Mouse (Mus musculus) embryo, embryonic 9.5 days (tissue): ENCODE data around the gene Dusp1.

Experiments used
- DNase-seq: peaks from one replicate; pipeline ENCODE4 v3.0.0-alpha.2; 2017; ENCODE audit errors: extremely low spot score

Gene Dusp1

GRCm38 (mm10) chr17:26502808-26503671, 58.9 kb downstream of the Dusp1 start:
- DNase-seq = peak; percentile 77

- DNase-seq = no peak
Measured at GRCm38 (mm10) chr17:26501826-26502225, 60.1 kb downstream of the Dusp1 start.

GRCm38 (mm10) chr17:26498626-26499025, 63.3 kb downstream of the Dusp1 start:
- DNase-seq = no peak

- no peak for DNase-seq
Measured at GRCm38 (mm10) chr17:26497416-26497923, 64.5 kb downstream of the Dusp1 start.

GRCm38 (mm10) chr17:26494642-26495468, 67.1 kb downstream of the Dusp1 start:
- no peak for DNase-seq

- DNase-seq = no peak
Measured at GRCm38 (mm10) chr17:26492246-26492645, 69.7 kb downstream of the Dusp1 start.

GRCm38 (mm10) chr17:26490910-26491309, 71.0 kb downstream of the Dusp1 start:
- DNase-seq = no peak

- no peak for DNase-seq
Measured at GRCm38 (mm10) chr17:26490072-26490471, 71.9 kb downstream of the Dusp1 start.

GRCm38 (mm10) chr17:26488711-26489403, 73.1 kb downstream of the Dusp1 start:
- no peak for DNase-seq

GRCm38 (mm10) chr17:26487917-26488316, 74.0 kb downstream of the Dusp1 start:
- DNase-seq = no peak

GRCm38 (mm10) chr17:26487266-26487665, 74.7 kb downstream of the Dusp1 start:
- DNase-seq = no peak

GRCm38 (mm10) chr17:26484626-26485421, 77.1 kb downstream of the Dusp1 start:
- DNase-seq = no peak

GRCm38 (mm10) chr17:26480956-26481355, 81.0 kb downstream of the Dusp1 start:
- no peak for DNase-seq

GRCm38 (mm10) chr17:26479619-26480018, 82.3 kb downstream of the Dusp1 start:
- no peak for DNase-seq

- DNase-seq = no peak
Measured at GRCm38 (mm10) chr17:26478672-26479071, 83.3 kb downstream of the Dusp1 start.

GRCm38 (mm10) chr17:26476871-26477270, 85.1 kb downstream of the Dusp1 start:
- no peak for DNase-seq

- no peak for DNase-seq
Measured at GRCm38 (mm10) chr17:26468102-26468894, 93.6 kb downstream of the Dusp1 start.

GRCm38 (mm10) chr17:26467619-26468018, 94.3 kb downstream of the Dusp1 start:
- no peak for DNase-seq

GRCm38 (mm10) chr17:26466741-26467150, 95.2 kb downstream of the Dusp1 start:
- peak; percentile 76 for DNase-seq

GRCm38 (mm10) chr17:26464972-26465371, 97.0 kb downstream of the Dusp1 start:
- no peak for DNase-seq
